Mouse (Mus musculus) MEL (cell line): Measurements from ENCODE around the gene Qtrt2.

ENCODE experiments used
- CTCF ChIP-seq, 3 experiments: IDR thresholded peaks in 2 of 3; conservative IDR thresholded peaks in 1 of 3; 2 replicates each; pipeline ENCODE4 v1.5.1; 2011 to 2012; ENCODE audit warnings: low read length in 3 of 3, low read depth in 2 of 3, mild to moderate bottlenecking in 2 of 3, improper control_type of control experiment in 1 of 3, inconsistent platforms in 1 of 3, mixed read lengths in 1 of 3, moderate library complexity in 1 of 3; ENCODE audit not compliant: control insufficient read depth in 1 of 3, insufficient read depth in 1 of 3, poor library complexity in 1 of 3, severe bottlenecking in 1 of 3
- GABPA ChIP-seq: IDR thresholded peaks from 2 replicates; pipeline ENCODE4 v1.6.1; 2012; ENCODE audit warnings: low read depth, mild to moderate bottlenecking, inconsistent platforms, low read length, improper control_type of control experiment, moderate library complexity
- JUND ChIP-seq: IDR thresholded peaks from 2 replicates; pipeline ENCODE4 v1.6.1; 2011; ENCODE audit warnings: low read depth, mild to moderate bottlenecking, improper control_type of control experiment, low read length
- KAT2A ChIP-seq: conservative IDR thresholded peaks from 2 replicates; pipeline ENCODE4 v1.6.1; 2012; ENCODE audit warnings: low read depth, low read length, improper control_type of control experiment, inconsistent platforms
- MYC ChIP-seq: IDR thresholded peaks from 2 replicates; pipeline ENCODE4 v1.6.1; 2011; ENCODE audit warnings: low read depth, mild to moderate bottlenecking, low read length, improper control_type of control experiment, moderate library complexity
- TAL1 ChIP-seq: IDR thresholded peaks from 2 replicates; pipeline ENCODE4 v1.6.1; 2012; ENCODE audit warnings: mild to moderate bottlenecking, inconsistent platforms, low read length, moderate library complexity, mixed read lengths
- ZKSCAN1 ChIP-seq: IDR thresholded peaks from 2 replicates; pipeline ENCODE4 v1.6.1; 2012; ENCODE audit warnings: low read depth, mild to moderate bottlenecking, inconsistent platforms, low read length, improper control_type of control experiment, moderate library complexity

DNA sequence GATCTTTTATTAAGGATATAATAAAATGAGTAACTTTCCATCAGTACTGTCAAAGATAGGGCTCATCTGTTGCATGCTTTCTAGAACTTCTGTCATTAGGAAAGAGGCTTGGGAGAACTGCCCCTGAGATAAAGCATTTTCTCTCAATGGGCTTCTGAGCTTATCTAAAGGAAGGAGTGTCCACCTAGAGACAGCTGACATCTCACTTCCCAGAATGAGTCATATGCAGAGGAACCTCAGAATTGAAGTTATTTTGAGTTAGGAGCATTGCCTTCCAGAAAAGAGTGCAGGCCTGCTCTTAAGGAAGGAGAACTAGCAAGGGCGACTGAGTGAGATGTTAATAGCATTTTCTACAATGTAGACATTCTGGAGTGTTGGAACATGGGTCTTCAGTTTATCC is 85.4 kb downstream of the Qtrt2 start:
- TF ChIP-seq TAL1 (no peak), JUND (0 out of 2 replicates have a peak, but pooled peaks have one; percentile 10), GABPA (no peak), KAT2A (no peak), CTCF (IDR thresholded peaks at IDR 0.05 in 2 of 3, conservative IDR thresholded peaks at IDR 0.05 in 1 of 3; ENCODE audit: control insufficient read depth in 1 of 3, insufficient read depth in 1 of 3, low read depth in 2 of 3, low read length in 3 of 3, poor library complexity in 1 of 3, severe bottlenecking in 1 of 3) (no peak), MYC (no peak), ZKSCAN1 (no peak)
